In the genomic region with DNA sequence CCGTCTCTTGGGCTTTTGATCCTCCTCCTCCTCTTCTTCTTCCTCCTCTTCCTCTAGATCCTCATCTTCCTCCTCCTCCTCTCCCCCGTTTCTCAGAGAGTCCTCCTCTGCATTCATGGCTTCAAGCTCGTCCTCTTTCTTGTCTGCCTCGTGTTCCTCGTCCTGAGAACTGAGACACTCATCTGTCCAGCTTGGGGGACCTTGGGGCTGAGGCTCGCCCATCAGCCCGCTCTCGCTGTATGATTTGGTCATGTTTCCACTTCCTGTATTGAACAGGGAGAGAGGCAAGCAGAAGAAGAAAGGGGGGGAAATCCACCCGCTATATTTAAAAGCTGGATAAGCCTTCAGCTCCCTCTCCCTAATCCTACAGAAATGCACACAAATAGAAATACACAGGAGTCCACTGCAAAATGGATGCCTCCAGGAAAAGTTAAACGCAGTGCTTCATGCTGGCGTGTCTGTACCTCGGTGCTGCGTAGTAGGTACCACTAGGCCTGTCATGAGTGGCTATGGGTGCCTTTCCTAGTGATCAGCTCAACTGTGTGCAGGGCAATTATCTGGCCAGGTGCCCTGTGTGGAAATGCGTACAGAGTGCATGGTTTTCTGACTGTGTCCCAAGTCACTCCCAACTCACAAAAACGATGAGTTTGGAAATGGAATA, we compare ENCODE assay signal across 10 mouse cellular contexts. TPM values are rescaled to one million over a fixed set of nuclear protein-coding genes. Genes with fewer than 3 reads are reported as not detected.
DNase-seq lines count a peak whose midpoint lies in the region; ATAC-seq lines count a peak whose summit lies in the region.
"Had no signal": no experiment of that assay in that cellular context is flagged by ENCODE, and none has a peak within 500 bp of the region (broad histone marks: within the 10 kb centered on the region; RNA-seq: fewer than 3 reads in every experiment).

No protein-coding gene starts in this region.

- WGBS in embryonic facial prominence, embryonic 14.5 days, result 13% methylated on average over 15 of the region's 15 CpGs

- H3K27me3 ChIP-seq in embryonic facial prominence, embryonic 14.5 days (replicated peaks; ENCODE audit: control insufficient read depth, insufficient read depth, low read length), result peaks cover 74% of the 10 kb centered on the region

- ATAC-seq in embryonic facial prominence, embryonic 14.5 days (ENCODE audit: low read depth), result no peak

- peak; percentile 20 to 28 for DNase-seq in layer of hippocampus, adult 8-10 months (ENCODE audit: low spot score in 2 of 2)
- no peak for DNase-seq in layer of hippocampus, adult 11-12 months (ENCODE audit: low spot score)
- no peak for DNase-seq in embryonic facial prominence, embryonic 14.5 days (ENCODE audit: low spot score)
- peak; percentile 45 to 56 for DNase-seq in layer of hippocampus, postnatal 14 days (ENCODE audit: low spot score in 2 of 2)
- peak; percentile 43 for DNase-seq in retina, embryonic 14.5 days (ENCODE audit: low spot score)
- no peak for DNase-seq in adrenal gland, postnatal 36 days
- no peak for DNase-seq in adrenal gland, adult (ENCODE audit: inconsistent age in 2 of 2, low spot score in 1 of 2)
- no peak for DNase-seq in heart, postnatal 10 days

- H3K9me3 ChIP-seq in embryonic facial prominence, embryonic 14.5 days (ENCODE audit: control insufficient read depth, low read length), result no peaks in the 10 kb centered on the region

- H3K4me3 ChIP-seq in embryonic facial prominence, embryonic 14.5 days (ENCODE audit: low read depth, low read length), result peak overlapping the region; percentile 39; the same call in 1 of the 2 replicates

- H3K4me1 ChIP-seq in embryonic facial prominence, embryonic 14.5 days (ENCODE audit: control insufficient read depth, insufficient read depth, low read length), result no peaks in the 10 kb centered on the region

- no peak overlapping the region for H3K27ac ChIP-seq in embryonic facial prominence, embryonic 14.5 days (replicated peaks; ENCODE audit: low read depth, low read length)
- H3K27ac ChIP-seq: kidney, postnatal 0 days had no signal

- H3K4me2 ChIP-seq in embryonic facial prominence, embryonic 14.5 days (ENCODE audit: low read depth, low read length), result 0 out of 2 replicates have a peak overlapping the region, but pooled peaks have one; percentile 67

- intact Hi-C loops in heart, postnatal 10 days (cut with DNase I), result no loop called here

- no peaks in the 10 kb centered on the region for H3K36me3 ChIP-seq in embryonic facial prominence, embryonic 14.5 days (ENCODE audit: control insufficient read depth, insufficient read depth, low read length)

- no peak overlapping the region for H3K9ac ChIP-seq in embryonic facial prominence, embryonic 14.5 days (ENCODE audit: low read depth, low read length)

RNA-seq across cellular contexts. Expression of gene Neurod1, which starts 1.6 kb away (rescaled TPM):
- total RNA-seq in layer of hippocampus, adult 8-10 months (2022), result 10 to 100 TPM; 19.6 to 28.3 (median 22.9) TPM
- polyA plus RNA-seq in embryonic facial prominence, embryonic 14.5 days (2014; fragmentation: Nextera tagmentation; extraction: Ambion mirVana), result 4.2 and 5.0 TPM in 2 replicates
- total RNA-seq in layer of hippocampus, postnatal 14 days (2021), result 10 to 100 TPM; 48.6 to 56.0 TPM
- not detected for total RNA-seq in adrenal gland, postnatal 36 days (2021)
- not detected for total RNA-seq in heart, postnatal 10 days (2021)
- total RNA-seq: adrenal gland, adult 8-10 months had no signal
- polyA plus RNA-seq: kidney, postnatal 0 days had no signal

RNA-seq across cellular contexts. Expression of gene Cerkl, which starts 1.7 kb away (rescaled TPM):
- 1 to 10 TPM; 5.9 to 7.8 (median 6.4) TPM for total RNA-seq in layer of hippocampus, adult 8-10 months (2022)
- polyA plus RNA-seq in embryonic facial prominence, embryonic 14.5 days (2014; fragmentation: Nextera tagmentation; extraction: Ambion mirVana), result 0.88 and 1.2 TPM in 2 replicates
- 1 to 10 TPM; 6.3 to 6.6 TPM for total RNA-seq in layer of hippocampus, postnatal 14 days (2021)
- total RNA-seq in adrenal gland, postnatal 36 days (2021), result 1 to 10 TPM; 1.4 to 3.1 TPM
- total RNA-seq in heart, postnatal 10 days (2021), result 1 to 10 TPM; 1.2 to 1.5 TPM

Comparison
In these comparisons a context has a peak if more than half of its experiments do, and no peak if none do; other contexts are left out.
1. DNase-seq: peak in layer of hippocampus, adult 8-10 months (2 of 2), layer of hippocampus, postnatal 14 days (2 of 2) and retina, embryonic 14.5 days (single experiment); none in layer of hippocampus, adult 11-12 months (single experiment), embryonic facial prominence, embryonic 14.5 days (single experiment), adrenal gland, postnatal 36 days (0 of 2), adrenal gland, adult (0 of 2) and heart, postnatal 10 days (0 of 2).
2. RNA of gene Neurod1, which starts 1.6 kb away (total RNA-seq): 48.6 to 56.0 TPM in layer of hippocampus, postnatal 14 days and 19.6 to 28.3 TPM in layer of hippocampus, adult 8-10 months; not detected in adrenal gland, postnatal 36 days and not detected in heart, postnatal 10 days; every median in the first group is over 10 times any median in the second.